Mouse (Mus musculus): ENCODE measurements around the gene Lrch4.

Lrch4 gene

DNA sequence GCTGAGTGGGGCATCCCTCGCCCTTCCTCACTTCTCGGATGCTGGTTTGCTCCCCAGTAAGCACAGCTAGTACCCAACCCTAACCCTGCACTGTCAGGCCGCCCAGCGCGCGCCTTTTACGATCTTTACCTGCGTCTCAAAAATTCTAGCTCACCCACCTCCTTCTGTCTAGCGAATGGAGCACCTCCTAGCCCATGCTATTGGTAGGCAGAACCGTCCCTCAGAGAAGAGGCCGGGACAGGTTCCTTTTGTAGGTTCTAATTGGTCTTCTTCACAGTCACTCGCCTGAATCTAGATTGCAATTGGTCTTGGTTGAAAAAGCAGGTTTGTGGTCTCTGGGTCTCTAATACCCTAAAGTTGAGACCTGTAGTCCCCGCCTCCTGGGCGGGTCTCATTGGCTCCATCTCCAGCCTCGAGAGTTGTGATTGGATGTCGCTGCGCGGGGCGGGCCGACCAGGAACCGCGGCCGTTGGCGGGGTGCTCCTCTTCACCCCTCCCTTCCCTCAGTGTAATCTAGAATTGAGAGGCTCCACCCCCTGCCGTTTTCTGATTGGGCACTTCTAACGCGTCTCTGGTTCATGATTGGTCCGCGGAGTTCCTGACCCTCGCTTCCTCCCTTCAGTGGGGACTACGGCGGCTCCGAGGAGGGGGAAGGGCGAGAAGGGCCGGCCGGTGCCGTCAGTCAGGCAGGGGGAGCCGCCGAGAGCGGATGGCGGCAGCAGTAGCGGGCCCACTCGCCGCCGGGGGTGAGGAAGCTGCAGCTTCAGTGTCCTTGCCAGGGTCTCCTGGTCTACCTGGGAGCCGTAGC lies at the start of gene Lrch4, which contains the start of the genes Fbxo24 and Gm20605:
Gene Lrch4 (plus strand): TSS at position 624 of the 808 bp plus-strand sequence.
Gene Fbxo24 (minus strand): TSS at position 505 of the 808 bp plus-strand sequence.
Gene Gm20605 (plus strand): TSS at position 678 of the 808 bp plus-strand sequence.
- DNase-seq (ENCODE audit: low read depth), result peak; percentile 100

DNA sequence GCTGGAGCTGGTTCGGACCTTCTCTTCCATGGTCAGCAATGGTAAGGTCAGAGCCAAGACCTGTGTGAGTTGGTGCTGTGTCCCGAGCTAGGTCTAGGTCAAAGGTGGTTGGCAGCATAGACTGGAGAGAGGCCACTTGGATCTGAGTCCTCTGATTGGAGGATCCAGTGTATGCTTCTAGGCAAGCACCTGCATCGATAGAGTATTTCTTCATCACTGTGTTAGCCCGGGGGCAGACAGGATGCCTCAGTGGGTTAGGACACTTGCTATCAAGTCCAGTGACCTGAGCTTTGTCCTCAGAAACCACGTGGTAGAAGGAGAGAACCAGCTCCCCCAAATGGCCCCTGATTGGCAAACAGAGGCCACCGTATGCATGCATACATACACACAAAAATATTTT lies 48.7 kb upstream of the Lrch4 start:
- DNase-seq (ENCODE audit: low read depth), result no peak

DNA sequence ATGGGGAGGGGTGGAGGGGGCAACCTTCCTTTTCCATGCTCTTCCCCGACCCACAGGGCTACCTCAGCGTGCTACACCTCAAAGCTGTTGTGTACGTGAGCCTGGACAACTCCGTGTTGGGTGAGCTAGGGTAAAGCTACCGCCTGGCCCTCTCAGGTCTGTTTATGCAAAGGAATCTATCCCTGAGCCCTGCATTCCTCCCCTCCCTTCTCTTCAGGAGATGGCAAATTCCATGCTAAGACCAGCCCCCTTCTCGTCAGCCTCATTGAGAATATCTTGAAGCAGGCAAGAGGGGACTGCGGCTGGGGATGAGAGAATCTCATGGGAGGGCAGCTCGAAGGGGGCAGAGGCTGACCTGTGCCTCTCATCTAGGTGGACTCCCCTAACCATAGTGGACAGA lies 46.2 kb upstream of the Lrch4 start:
- DNase-seq (ENCODE audit: low read depth), result no peak

DNA sequence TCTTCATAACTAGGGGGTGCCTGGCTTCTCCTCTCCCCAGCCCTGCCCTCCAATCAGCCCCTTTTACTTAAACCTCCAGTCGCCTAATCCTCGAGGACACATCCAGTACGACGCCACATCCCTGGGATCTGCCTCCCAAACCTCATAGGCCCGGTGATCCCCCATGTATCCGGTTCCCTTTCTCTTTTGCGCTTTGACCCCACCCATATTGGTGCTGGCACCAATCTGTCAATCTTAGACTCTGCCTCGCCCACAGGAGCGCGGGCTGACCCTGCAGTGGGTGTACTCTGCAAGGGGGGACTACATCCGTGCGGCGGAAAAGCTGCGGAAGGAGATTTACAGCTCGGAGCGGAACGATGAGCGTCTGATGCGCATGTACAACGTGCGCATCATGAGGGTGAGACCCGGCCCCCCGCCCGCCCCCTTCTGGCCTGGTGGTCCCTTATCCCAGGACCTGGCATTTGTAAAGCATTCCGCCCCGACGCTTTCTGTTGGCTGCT lies 45.2 kb upstream of the Lrch4 start:
- no peak for DNase-seq (ENCODE audit: low read depth)

DNA sequence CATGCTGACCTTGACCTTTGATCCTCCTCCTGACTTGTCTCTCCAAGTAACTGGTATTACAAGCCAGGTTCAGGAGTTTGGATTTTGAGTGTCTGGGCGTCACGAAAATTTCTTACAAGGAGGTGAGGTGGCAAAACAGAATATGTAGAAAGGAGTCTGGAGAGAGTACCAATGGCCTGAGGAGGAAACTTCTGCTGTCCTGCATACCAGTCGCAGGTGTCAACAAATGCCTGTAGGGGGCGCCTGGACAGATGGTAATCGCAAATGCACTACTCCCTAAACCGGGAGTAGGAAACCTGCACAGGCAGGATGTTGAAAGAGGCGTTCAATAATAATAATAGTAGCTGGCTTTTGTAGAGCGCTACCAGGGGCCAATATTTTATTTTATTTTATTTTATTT lies 43.9 kb upstream of the Lrch4 start:
- DNase-seq (ENCODE audit: low read depth), result no peak

DNA sequence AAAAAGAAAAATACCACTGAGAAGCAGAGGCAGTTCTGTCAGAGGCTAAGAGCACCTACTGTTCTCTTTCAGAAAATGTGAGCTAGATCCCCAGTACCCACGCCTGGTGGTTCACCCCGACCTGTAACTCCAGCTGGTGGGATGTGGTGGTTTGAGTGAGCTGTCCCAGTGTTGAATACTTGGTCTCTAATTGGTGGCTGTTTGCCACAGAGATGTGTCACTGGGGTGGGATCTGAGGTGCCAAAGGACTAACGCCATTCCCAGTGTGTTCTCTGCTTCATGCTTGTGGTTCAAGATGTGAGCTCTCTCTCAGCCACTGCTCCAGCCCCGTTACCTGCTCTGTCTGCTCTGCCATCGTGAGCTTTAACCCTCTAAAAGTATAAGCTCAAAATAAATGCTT lies 38.4 kb upstream of the Lrch4 start:
- DNase-seq (ENCODE audit: low read depth), result no peak

DNA sequence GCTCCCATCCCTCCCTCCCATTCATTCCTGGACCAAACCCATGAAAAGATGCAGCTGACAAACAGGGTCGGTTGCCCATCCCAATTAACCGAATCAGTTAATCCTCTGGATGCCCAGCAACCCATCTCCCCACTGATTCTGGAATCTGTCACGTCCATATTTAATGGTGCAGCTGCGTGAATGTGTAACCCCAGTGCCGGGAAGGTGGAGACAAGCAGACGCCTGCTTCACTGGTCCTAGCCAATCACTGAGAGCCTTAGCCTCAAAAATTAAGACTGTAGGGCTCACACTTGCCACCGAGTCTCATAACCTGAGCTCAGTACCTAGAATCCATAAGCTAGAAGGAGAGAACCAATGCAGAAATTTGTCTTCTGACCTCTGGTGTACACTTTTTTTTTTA lies 33.0 kb upstream of the Lrch4 start:
- DNase-seq (ENCODE audit: low read depth), result no peak

DNA sequence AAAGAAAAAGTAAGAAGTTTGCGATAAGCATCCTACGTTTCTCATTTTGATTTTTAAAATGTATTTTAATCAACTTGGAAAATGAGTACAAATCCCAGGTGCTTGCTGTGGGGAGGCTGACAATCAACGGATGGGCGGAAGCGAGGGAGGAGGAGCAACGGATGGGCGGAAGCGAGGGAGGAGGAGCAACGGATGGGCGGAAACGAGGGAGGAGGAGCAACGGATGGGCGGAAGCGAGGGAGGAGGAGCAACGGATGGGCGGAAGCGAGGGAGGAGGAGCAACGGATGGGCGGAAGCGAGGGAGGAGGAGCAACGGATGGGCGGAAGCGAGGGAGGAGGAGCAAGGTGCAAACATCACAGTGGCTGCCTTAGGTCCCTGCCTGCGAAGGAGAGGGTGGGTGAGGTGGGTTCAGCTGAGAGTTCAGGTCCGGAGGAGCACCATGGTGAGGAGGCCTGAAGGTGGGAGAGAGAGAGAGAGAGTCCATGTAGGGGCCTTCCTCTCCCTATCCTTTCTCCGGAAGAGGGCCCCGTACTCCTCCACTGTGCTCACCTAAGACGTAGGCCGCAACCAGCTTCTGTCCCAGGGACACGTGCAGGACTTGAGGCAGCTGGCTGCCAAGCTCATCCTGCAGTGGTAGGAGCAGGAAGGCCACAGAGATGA lies 32.2 kb upstream of the Lrch4 start:
- DNase-seq (ENCODE audit: low read depth), result no peak

DNA sequence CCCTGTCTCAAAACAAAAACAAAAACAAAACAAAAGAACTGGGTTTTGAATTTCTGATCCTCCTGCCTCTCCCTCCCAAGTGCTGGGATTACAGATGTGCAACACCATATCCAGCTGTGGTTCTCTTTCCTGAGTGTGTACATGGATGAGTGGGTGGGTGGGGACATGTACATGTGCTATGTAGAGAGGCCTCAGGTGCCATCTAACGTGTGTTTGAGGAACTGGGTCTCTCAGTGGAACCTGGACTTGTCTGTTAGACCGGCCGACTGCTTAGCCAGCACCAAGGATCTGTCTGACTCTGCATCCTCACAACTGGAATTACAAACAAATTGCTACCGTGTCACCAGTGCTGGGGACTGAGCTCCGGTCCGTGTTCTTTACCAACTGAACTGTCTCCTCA lies 31.3 kb upstream of the Lrch4 start:
- no peak for DNase-seq (ENCODE audit: low read depth)

DNA sequence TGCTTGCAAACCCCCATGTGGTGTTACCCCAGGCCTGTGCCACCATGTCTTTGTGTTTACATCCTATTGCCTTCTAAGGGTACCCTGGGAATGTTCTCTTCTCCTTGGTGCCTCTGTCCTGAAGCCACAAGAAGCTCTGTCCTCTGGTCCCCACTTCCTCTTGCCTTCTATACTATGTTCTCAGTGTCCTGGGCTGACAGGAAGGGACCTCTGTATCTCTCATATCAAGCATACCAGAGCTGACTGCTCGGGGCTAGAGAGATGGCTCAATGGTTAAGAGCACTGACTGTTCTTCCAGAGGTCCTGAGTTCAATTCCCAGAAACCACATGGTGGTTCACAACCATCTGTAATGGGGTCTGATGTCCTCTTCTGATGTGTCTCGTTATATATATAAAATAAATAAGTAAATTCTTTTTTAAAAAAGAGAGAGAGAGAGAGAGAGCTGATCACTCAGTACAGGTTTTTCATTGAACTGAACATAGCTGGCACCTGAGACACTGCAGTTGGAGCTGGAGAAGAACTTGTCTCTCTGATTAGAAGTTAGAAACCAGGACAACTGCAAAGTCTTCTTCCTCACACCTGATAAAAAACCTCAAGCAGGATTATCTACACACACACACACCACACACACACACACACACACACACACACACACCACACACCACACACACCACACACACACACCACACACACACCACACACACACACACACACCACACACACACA lies 30.7 kb upstream of the Lrch4 start:
- DNase-seq (ENCODE audit: low read depth), result no peak

DNA sequence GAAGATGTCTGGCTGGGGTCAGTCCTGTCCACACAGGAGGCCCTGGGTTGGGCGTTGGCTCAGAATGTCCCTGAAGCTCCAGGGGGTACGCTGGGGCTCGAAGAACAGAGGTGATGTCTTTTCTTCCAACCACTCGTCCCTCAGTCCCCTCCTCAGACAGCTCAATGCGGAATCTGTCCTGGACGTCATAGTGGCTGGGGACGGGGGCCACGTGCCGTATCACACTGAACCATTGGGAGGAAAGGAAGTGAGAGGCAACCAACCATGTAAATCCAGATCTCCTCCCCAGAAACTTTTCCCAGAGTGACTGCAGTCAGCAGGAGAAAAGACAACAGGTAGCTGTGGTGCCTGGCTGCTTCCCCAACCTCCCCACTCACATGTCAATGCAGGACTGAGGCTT lies 29.3 kb upstream of the Lrch4 start:
- DNase-seq (ENCODE audit: low read depth), result no peak

DNA sequence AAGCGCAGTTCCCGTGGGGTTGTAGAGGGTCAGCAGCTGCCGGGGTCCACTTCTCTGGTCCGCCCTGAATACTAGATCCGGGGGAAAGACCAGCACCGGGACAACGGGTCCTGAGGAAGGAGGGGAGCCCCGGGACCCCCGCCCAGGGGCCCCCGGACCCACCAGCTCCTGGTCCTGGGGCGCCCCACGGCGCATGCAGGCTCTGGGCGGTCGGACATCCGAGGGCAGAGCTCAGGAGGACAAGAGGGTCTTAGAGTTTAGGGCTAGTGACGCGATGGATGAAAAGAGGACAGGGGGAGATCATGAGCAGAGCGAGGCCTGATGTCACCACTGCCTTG lies 28.7 kb upstream of the Lrch4 start:
- DNase-seq (ENCODE audit: low read depth), result no peak

DNA sequence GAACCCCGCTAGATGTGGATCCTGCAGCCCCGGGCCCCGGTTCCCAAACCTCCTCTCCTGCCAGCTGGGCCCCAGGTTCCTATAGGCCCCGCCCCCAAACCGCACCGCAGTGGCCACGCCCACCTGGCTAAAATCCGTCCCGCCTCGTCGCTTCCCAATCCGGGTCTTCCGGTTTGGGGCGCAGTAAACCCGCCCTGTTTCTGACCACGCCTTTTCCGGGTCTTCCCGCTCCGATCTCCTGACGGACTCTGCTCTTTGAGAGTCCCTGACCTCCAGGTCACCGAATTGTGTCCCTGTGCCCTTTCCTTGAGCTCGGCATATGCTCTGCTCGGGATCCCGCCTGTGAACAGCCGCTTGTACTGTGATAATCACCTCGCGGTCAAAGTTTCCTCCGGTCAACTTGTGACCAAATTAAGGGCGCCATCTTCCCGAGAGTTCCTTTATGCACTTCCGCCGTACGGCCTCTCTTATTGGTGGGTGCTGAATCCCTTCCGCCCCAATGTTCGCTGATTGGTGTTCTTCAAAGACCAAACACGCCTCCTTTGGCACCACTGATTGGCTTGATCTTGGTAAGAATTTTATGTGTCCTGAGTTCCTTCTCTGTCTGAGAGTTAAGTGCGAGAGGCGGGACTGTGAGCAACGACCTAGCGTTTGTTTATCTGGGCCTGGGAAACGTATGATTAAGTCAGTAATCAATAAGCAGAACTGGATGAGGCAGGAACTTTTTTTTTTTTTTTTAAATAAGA lies 28.1 kb upstream of the Lrch4 start, which contains the start of gene Mospd3:
Gene Mospd3 (minus strand): TSS at position 440 of the 746 bp plus-strand sequence.
- peak; percentile 99 for DNase-seq (ENCODE audit: low read depth)

DNA sequence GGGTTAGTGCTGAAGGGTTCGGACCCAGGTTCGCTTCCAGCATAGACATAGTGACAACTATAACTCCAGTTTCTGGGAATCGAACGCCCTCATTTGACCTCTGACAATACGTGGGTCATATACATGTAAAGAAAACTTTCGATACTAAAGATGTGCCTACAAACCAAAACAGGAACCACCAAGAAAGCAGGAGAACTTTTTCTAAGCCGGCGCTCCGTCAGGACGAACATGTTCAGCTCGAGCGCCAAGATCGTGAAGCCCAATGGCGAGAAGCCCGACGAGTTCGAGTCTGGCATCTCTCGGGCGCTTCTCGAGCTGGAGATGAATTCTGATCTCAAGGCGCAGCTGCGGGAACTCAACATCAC lies 27.6 kb upstream of the Lrch4 start:
- DNase-seq (ENCODE audit: low read depth), result no peak

DNA sequence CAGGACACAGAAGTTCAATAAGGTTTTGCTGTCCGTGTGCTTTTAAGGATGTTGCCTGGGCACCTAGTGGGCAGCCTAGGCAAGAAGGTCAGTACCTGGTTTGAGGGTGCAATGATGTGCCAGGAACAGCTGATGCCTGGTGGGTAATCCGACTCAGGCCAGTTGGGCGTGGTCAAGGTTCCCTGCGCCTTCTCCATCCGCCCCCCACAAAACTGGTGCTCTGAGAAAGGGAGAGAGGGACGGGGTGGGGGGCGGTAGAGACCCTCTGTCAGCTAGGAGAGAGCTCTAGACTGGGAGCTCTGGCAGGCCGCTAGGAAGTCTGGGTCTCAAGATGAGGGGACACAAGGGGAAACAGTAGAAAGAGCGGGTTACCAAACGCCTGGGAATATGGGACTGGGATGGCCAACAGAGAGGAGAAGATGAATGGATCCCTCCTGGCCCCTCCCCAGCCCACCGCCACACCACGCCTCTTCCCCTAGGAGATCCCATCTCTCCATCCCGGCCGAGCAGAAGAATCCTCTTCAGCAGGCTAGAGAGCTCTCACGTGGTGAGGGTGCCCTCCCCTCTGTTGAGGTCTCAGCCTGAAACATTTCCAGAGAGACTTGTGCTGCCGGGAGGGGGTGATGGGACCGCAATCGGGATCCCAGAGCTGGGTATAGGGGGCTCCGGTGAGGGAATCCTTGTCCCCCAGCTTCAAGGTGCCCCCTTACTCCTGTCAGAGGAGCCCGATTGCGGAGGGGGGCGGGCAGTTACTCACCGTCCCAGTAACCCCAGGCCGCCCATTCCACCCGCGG lies 20.9 kb upstream of the Lrch4 start:
- no peak for DNase-seq (ENCODE audit: low read depth)

DNA sequence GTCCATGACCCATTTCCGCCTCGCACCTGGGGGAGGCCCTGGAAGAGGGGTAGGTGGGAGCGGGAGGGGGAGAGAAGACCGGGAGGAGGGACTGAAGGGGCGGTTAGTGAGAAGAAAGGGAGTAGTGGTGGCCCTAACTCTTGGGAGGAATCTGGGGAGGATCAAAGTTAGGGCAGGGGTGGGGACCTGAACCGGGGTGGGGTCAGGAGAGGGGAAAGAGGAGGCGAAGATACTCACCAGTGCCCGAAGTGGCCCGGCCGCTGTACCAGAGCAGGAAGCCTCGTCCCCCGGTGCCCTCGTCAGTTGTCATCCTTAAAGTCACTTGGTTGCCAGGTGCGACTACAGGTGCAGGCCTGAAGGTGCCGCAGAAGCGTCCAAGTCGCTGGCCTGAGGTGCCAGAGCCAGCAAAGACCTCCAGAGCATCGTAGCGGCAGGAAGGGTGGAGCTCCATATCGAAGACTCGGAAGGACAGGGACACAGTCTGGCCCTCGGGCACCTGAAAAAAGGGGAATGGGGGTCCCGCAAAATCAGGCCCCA lies 20.2 kb upstream of the Lrch4 start:
- DNase-seq (ENCODE audit: low read depth), result no peak

DNA sequence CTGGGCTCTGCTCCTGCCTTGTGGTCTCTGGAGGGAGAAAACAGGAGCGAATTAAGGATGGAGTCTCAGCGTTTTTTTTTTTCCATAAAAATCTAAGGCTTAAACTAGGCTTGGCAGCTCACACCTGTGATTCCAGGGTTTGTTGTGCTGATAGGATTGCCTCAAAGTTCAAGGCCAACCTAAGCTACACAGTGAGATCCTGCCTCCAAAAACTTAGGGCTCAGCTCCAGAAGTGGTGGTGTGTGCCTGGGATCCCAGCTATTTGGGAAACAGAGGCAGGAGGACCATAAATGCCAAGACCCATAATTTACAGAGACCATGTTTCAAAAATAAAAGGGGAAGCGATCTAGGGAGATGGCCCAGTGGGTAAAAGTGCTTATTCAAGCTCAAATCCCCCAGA lies 19.6 kb upstream of the Lrch4 start:
- DNase-seq (ENCODE audit: low read depth), result no peak

DNA sequence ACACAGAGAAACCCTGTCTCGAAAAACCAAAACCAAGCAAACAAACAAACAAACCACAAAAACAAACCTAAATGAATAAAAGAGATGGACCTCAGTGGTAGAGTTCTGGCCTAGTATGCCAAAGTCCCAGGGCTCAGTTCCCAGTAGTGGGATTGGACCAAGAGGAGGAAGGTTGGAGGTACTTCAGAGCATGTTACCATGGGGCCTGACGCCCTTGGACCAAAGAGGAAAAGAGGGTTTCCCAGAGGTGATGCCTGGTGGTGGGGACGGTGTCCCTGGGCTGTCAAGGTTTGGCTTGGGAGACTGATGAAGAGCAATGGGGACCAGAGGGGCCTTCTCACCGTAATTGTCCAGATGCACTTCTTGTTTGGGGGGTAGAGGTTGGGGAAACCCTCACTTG lies 18.9 kb upstream of the Lrch4 start:
- DNase-seq (ENCODE audit: low read depth), result no peak

DNA sequence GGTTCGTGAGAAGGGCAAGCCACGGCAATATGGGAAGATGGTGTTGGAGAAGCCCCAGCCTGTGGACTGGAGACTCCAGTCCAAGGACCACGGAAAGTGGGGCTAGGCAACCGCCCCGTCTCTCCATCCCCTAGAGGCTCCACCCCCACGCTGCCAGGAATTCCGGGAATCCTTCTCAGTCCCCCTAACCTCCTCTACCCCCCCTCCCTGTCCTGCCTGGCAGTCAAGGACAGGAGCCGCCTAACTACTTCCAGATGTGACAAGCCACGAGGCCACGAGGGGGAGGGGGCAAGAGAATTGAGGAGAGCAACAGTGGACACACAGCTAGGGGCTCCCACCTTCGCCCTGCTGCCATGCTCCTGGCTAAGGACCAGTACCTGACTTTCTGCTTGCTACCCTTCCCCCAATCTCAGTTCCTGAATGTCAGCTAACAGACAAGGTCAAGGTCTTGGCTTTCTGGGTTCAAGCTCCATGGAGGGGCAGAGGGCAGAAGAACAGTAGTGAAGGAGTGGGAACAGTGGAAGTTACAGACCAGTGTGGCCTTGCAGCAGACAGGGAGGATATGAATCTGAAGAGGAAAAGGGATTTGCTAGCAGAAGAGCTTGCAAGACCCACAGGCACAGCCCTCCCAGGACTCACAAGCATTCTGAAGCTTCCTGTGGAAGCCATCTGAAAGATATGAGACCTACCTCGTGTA lies 18.2 kb upstream of the Lrch4 start:
- DNase-seq (ENCODE audit: low read depth), result peak; percentile 53

DNA sequence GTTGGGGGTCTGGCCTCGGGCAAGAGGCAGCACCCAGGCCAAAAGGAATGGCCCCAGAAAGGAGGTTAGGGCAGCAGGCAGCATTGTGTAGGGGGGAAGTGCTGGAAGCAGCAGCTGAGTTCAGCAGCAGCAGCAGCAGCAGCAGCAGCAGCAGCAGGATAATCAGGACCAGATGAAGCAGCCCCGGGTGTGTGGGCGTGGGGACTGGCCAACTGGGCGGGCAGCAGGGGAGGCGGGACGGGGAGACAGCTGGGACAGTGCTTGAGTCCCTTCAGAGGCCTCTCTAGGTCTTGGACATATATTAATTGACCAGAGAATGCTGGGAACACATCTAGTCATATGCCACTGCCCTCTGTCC lies 17.7 kb upstream of the Lrch4 start:
- DNase-seq (ENCODE audit: low read depth), result peak; percentile 56

All from fibroblast of lung, adult 2 months (primary cell).